Mouse (Mus musculus) heart, adult 18-20 months (tissue): Measurements from ENCODE around the gene Serpine1. TPM values are rescaled to one million over a fixed set of nuclear protein-coding genes. Genes with fewer than 3 reads are reported as not detected.
"Not testable (repeated sequence)": the region's sequence is repeated elsewhere in the genome, so short reads cannot be mapped to it uniquely, and the experiment has no call there.

Experiments used
- DNase-seq, 2 experiments: peaks; one replicate each; pipeline ENCODE4 v3.0.0; 2021 to 2022; ENCODE audit warnings: mixed read lengths in 1 of 2
- long read RNA-seq, 2 experiments: library from polyadenylated mRNA; stranded (forward); transcript quantifications; one replicate each; pipeline ENCODE4 v2.0.0; 2021
- total RNA-seq, 2 experiments: library from RNA; stranded (reverse); gene quantifications; 2 replicates each; pipeline ENCODE4 v1.2.3; 2021

Serpine1 gene
- 10 to 100 TPM; 18.4 to 33.2 TPM for total RNA-seq
- long read RNA-seq, experiment 1, partial matches to known transcripts = 0 of 15 reads
- long read RNA-seq, experiment 1, other reads (novel, unspliced or antisense) = 15 of 15 reads
- long read RNA-seq, experiment 2, partial matches to known transcripts = 6 of 6 reads
- long read RNA-seq, experiment 2, other reads (novel, unspliced or antisense) = 0 of 6 reads

DNA sequence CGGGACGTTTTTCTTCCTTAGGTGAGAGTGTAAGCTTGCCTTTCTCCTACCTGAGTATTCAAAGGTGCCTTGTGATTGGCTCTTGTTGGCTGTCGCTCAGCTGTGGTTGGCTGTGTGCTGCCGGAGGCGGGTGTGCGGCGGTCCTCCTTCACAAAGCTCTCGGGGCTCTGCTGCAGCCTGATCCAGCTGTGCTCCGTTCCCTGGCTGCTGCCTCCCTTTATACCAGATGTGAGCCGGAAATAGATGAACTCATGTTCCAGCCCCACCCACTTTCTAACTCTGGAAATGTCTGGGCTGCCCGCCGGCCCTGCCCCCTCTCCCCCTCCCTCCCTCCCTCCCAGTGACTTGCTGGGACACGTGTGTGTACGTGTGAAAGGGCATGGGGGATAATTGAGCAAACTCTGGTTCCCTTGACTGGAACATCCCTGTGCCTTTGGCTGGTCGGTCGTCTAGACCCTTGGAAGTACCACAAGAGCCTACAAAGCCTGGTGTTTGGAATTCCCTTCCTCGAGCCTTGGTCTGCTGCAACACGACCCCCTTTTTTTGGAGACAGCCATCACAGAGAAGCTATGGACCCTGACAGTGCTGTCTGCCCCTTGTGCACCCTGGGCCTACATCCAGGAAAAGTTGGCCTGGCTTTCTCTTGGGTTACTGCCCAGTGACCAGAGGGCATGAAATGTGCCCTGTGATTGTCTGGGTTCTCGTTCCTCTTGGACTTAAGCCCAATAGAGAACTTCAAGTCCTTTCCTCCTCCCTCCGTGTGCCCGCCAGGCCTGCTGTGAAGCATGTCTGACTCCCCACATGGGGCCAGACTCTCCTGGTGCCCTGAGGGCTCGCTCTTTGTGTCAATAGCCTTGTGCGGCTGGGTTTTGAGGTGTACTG is at the start of gene Serpine1:
Gene Serpine1 (minus strand): TSS at position 190 of the 882 bp plus-strand sequence.
- DNase-seq = peak; percentile 92 to 96

DNA sequence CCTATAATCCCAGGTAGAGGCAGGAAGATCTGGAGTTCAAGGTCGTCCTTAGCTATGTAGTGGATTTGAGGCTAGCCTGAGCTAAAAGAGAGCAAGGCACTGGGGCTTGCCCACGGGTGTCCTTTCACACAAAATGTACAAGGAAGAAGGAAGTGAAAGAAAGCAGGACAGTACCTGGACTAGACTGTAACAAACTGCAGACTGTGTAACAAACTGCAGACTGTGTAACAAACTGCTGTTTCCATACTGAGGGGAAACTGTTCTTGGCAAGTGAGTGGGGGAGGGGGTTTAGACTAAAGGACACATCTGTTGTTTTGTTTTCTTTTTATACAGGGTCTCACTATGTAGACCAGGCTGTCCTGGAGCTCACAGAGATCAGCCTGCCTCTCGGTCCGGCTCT is 49.2 kb upstream of the Serpine1 start:
- DNase-seq = no peak

DNA sequence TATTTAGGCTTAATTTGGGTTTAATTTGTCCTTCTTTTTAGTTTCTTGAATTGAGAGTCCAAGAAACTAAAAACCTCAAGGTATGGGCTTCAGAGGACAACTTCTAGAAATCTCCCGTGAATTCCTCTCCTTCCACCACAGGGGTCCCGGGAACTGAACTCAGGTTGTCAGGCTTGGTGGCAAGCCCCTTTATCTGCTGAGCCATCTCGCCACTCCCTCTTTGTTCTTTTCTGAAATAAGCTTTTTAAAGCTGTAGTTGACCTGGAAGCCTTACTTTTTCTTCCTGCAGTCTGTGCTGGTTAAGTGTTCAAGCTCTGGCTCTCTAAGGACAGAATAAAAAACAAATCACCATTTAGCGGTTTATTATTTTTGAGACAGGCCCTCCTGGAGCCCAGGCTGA is 46.8 kb upstream of the Serpine1 start:
- DNase-seq = no peak

DNA sequence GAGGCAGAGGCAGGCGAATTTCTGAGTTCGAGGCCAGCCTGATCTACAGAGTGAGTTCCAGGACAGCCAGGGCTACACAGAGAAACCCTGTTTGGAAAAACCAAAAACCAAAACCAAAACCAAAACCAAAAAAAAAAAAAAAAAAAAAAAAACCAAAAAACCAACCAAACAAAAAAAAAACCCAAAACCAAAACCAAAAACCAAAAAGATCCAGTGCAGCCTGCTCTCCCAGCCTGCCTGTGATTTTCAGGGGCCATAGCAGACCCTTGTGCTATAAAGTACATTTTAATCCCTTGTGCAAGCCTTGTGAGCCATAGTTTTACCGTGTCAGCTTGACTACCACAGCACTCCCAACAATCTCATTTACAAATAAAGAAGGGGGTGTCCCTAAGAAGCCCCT is 45.9 kb upstream of the Serpine1 start:
- DNase-seq = not testable (repeated sequence)

DNA sequence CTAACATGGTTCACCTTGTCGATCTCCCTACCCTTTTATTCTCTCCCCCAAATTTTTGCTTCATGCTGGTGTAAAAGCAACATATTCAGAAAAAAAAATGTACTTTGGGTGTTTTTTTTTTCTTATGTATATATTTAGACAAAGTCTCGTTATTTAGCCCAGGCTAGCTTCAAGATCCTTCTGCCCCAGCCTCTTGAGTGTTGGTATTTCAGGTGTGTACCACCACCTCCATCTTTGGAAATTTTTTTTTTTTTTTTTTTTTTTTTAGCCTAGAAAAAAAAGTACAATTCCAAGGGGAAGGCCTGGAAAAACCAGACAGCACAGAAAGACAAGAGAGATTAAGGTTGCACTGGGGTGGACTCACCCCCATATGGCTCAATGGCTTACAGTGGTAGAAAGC is 44.9 kb upstream of the Serpine1 start:
- DNase-seq = no peak

DNA sequence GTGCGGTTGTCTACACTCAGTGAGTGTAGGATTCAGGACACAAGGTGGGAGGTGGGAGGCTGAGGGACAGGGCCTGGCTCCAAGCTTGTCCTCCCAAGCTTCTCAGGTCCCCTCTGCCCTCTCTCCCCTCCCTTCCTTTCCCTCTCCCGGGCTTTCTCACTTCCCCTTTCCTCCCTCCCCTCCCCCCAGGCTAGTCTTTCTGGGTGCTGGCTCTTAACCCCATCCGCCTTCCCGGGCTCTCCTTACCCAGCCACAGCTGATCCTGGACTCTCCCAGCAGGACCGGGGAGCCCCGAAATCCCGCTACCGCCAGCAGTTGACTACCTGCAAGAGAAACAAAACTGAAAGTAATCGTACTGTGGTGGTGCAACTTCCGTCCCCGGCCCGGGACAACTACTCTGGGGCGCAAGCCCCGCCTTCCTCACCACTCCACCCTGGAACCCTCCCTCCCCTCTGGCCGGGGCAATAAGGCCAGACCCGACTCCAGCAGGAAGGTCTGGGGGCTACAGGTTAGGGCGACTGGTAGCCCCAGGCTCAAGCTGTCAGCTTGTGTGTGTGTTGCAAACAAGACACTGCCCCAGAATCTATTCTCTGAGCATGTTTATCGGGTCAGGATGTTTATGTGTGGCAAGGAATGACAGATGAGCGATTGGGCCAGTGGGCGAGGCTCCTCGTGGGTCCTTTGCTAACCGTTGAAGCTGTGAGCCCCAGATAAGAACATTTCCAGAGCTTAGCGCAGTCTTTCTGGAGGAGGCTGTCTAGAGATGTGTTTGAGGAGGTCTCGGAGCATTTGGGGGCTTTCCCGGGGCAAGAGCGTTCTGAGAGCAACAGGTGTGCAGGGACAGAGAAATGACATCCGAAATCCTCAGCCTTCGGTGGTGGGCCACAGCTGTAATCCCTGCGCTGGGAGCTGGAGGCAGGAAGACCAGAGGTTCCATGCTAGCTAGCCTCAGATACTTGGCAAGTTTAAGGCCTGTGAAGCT is 44.1 kb upstream of the Serpine1 start, which contains the start of gene Trim56:
Gene Trim56 (minus strand): TSS at position 344 of the 982 bp plus-strand sequence.
- peak; percentile 90 to 93 for DNase-seq

DNA sequence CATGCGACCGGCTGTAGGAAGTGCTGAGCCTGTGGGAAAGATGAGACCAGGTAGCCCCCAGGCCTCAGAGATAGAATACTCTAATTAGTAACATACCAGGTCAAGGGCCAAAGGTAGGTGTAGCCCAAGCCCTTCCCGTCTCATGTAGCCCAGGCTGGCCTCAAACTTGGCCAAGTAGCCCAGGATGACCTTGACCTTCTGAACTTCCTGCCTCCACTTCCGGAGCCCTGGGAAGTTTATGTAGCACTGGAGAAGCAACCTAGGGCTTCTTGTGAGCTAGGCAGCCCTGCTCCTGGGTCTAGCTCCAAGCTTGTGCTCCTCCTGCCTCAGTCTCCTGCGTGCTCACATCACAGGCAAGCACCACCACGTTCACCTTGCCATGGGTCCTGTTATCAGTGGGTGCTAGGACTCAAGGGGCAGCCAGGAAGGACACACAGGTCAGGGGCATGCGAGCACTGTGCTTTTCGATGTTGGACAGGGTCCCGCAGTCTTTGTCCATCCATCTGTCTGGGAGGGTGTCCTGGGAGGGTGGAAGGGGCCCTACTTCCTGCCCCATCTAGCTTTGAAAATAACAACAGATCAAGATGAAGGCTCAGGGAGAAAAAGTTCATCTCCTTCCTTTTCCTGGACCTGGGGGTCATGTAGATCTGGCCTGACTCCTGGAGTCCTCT is 43.0 kb upstream of the Serpine1 start:
- no peak for DNase-seq

DNA sequence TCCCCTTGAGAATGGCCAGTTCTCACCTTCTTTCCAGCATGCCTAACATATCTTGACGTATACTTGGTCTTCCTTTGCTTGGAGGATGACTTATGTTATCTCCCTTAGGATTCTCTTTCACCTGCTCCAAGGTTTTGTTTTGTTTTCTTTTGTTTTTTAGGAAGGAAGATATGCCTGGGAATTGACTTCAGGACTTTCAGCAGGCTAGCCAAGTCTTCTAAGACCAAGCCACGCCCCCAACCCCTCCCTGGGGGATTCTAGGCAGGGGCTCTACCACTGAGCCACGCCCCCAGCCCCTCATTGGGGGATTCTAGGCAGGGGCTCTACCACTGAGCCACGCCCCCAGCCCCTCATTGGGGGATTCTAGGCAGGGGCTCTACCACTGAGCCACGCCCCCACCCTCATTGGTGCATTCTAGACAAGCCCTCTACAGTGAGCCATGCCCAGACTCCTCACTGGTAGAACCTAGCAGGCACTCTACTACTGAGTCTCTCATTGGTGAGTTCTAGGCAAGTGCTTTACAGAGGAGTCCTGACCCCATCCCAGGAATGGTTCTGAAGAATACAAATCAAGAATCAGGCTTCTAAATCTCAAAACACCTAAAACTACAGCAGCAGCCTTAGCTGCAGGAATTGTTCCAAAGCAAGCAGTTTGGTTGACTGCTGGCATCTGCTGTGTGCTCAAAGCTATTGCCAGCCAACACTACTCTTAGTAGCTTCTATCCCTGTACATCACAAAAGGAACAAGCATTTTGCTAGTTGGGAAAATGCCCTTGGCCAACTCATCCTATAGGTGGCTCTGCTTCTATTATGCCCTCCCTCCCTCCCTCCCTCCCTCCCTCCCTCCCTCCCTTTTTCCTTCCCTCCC is 39.7 kb upstream of the Serpine1 start:
- DNase-seq = no peak

DNA sequence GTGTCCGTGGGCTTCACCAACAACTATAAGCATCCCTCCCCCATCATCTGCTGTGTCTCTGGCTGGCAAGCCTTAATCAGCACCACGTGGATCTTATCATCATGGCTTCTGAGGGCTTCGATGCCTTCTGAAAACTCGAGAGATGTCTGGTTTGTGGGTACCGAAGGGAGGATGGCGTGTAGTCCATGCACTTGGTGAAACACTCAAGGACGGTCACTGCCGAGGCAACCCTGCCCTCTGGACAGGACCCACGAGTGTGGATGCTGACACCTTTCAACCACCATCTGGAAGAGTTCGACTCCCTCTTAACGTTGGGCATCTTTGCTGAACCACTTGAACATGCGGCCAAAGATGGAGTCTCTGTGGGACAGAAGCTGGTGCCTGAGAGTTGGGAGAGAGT is 38.8 kb upstream of the Serpine1 start:
- no peak for DNase-seq

DNA sequence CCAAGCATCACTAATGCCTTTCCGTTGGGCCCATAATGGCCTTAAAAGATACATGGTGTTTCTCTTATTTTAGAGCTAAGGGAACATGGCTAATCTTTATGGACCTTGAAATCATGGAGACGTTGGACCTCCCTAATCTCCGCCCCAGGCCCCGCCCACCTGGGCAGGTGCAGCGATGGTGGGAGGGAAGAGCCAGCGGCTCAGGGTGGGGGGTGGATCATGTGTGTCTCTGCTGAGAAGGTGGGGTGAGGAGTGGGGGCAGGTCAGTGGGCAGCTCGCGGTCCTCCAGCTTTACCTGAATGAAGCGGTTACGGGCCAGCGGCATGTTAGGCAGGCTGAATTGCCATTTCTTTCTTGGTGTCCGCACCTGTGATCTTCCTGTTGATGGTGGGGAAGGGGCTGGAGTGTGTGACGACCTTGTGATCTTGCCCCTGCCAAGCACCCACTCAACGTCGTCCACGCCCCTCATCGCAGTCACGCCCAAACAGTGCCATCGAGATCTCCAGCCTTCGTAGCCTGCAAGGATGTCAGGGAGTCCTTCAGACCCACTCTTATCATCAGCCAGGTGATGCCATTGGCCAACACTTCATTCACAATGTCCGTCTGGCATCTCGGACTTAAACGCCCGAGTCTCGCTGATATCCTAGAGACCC is 38.0 kb upstream of the Serpine1 start:
- DNase-seq = no peak

DNA sequence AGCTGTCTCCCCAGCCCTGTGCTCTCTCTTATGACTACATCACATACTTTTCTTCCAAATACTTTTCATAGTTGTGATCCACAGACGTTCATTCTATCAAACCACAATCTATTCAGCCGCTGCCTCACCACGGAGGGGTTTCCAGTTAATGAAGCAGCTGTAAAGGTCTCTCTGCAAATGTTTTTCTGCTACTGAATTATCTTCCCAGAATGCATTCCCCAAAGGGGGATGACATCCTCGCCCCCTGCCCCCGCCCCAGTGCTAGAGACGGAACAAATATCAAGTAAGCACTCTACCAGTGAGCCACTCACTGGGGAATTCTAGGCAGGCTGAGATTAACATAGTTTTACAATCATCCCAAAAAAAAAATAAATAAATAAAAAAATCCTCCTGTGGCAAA is 36.0 kb upstream of the Serpine1 start:
- no peak for DNase-seq

DNA sequence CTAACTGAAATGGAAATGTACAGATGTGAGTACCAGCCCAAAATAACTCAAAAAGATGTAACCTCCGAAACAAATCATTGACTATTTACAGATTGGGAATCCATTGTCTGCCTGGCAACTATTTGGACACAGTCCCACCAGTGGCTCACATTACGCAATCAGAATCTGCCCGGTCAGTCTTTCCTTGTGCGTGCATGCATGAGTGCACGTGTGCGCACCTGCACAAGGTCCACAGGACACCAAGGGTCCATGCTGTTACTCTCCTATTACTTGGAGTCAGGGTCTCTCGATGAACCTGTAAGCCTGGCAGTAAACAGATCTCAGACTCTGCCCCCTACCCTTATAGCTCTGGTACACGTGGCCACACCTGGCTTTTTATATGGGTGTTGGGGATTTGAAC is 35.6 kb upstream of the Serpine1 start:
- DNase-seq = no peak

DNA sequence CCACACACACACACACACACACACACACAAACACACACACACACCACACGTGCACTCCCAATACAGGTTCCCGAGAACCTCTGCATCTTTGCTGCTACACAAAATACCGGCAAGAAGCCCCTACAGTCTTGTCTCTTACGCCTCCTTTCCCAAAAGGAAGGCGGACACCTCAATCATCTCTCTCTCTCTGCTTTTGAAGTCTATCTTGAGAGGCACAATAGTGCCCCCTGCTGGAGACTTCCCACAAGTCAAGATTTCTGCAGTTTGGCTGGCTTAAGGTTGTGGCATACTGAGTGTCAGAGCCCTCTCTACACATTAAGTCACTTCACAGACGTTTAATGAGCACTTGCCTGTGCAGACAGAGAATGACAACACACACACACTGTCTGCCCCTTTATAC is 35.0 kb upstream of the Serpine1 start:
- DNase-seq = peak; percentile 81 to 93

DNA sequence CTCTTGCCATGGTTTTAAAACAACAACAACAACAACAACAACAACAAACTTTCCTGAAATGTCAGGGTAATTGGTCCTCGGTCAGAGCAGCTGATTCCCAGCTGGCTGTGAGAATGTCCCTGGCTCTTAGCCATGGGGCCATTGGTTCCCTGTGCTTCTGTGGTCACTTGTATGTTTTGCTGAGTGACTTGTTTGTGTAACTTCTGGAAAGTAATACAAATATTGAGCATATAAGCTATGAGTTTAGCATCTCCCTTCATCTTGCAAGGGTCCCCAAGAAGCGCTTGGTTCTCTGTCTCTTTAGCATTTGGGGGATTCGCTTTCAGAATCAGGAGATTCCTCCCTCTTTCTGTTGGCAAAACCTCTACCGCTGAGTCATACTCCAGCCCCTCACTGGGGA is 34.4 kb upstream of the Serpine1 start:
- DNase-seq = peak; percentile 63 to 66

DNA sequence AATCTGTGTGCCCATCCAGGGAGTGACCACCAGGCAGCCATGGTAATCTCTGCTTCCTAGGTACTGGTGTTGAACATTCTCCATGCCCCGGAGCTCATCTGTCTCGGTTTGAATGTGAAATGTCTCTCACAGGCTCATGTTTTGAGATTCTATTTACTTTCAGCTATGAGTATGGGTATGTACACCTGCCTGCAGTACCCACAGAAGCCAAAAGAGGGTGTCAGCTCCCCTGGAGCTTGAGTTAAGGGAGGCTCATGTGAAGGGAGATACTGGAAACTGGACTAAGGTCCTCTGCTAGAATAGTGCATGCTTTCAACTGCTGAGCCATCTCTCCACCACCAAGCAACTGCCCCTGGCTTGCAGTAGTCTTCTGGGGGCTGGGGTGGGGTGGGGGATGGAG is 31.9 kb upstream of the Serpine1 start:
- no peak for DNase-seq

DNA sequence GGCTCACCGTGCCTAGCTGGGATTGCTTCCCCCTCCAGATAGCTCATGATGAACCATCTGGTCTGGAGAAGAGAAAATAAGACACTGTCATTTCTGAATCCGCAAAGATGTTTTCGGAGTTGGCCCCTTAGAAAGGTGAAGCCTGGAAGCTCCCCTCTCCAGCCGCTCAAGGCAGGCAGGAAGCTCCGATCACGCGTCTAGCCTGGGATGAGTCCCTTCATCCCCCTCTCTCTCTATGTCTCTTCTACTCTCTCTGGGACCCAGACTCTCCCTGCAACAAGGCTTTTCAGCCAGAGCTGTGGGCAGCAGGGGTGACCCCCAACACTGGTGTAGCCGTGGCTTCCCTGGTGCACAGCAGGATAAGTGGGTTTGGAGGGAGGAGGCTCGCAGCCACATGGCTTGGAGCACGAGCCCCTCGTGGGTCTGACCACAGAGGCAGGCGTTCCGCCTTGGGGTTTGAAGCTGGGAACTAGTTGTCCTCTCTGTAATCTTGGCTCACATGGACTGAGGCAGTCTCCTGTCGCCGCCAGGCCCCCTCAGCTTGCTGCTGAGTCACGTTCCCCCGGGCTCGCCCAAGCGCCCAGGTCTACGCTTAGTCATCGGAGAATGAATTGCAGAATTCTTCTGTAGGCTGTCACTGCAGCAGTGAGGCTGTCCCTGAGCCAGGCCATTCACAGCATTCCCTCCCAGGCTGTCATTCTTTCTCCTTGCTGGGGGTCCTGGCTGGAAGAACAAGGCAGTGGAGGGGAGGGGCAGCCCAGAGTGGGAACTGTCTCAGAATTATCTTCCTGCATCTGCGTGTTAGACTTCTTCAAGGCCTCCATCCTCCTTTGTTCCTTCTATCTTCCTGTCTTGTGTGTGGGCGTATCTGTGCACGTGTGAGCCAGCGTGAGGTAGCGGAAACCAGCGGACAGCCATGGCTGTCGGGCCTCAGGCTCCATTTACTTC is 30.8 kb upstream of the Serpine1 start:
- DNase-seq = peak; percentile 70 to 87

DNA sequence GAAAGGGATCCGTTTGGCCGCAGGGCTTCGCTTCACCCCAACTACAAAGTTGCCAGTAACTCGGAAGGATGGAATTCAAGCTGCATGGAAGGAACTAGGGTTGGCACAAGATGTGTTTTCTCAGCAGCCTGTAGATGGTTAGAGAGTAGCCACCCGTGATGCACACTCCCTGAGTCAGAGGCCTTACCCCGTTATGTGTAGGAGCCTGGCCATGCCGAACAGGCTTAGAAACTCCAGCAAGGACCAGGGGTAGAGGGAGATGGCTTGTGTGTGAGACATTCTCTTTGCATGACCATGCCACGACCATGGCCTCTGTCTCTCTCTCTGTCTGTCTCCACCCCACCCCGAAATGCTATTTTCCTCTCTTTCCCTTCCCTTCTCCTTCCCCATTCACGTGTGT is 30.0 kb upstream of the Serpine1 start:
- no peak for DNase-seq

DNA sequence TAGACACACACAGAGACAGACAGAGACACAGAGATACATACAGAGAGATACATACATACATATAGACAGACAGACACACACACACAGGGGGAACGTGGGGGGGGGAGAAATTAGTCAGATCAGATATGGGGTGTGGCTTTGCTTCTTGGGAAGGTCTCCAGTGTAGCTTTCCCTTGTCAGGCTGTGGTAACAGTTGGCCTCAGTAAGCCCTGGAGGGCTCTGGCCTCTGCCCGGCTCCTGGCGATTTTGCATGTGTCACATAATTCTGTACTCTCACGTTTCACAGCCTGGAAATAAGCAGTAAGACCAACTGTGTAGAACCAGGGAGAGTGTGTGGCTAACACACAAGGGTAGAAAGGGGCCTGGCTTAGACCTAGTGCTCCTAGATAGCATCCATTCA is 28.6 kb upstream of the Serpine1 start:
- DNase-seq = no peak

DNA sequence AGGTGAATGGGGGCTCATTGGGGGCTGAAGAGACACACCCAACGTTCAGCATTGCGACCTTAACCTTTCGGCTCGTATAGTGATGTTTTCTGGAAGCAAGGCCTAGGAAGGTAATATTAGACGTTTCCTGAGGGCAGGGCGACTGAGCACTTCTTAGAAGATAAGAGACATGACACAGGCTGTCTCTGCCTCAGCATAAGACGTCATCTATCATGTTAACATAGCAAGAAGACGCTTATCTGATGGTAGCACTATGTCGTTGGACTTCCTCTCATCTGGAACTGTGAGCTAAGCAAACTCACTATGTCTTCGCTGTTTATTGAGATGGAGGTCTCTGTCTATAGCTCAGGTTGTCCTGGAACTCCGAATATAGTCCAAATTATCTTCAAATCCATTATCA is 26.4 kb upstream of the Serpine1 start:
- no peak for DNase-seq
